Mouse (Mus musculus) frontal cortex, postnatal 25 days (tissue): ENCODE measurements around the gene Hexim2.

Experiments used
- DNase-seq, 2 experiments: peaks; one replicate each; pipeline ENCODE4 v3.0.0; 2022; ENCODE audit warnings: low spot score in 2 of 2

Gene Hexim2

GRCm38 (mm10) chr11:103172392-103173040 lies 40.3 kb downstream of the Hexim2 start:
- no peak for DNase-seq

- no peak for DNase-seq
Measured at GRCm38 (mm10) chr11:103173041-103173770, 41.0 kb downstream of the Hexim2 start.

GRCm38 (mm10) chr11:103173771-103174344 lies 41.6 kb downstream of the Hexim2 start:
- no peak for DNase-seq

DNA sequence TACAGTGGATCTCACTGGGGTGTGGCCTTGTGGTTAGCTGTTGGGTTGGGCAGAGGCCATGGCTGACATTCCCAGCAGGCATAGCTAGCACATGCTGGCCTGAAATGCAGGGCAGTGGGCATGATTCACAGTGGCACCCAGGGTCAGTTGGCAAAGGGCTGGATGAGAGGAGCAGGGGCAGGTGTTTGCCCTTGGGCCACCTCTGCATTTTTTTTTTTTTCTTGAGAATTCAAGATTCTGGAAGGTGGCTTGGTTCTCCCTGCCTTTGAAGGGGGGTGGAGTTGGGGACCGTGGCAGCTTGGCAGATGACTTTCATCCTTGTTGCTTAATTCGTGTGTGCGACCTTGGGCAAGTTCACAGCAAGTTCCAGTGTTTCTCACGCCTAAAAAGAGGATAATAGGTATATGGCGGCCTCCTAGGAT lies 42.2 kb downstream of the Hexim2 start:
- no peak for DNase-seq

DNA sequence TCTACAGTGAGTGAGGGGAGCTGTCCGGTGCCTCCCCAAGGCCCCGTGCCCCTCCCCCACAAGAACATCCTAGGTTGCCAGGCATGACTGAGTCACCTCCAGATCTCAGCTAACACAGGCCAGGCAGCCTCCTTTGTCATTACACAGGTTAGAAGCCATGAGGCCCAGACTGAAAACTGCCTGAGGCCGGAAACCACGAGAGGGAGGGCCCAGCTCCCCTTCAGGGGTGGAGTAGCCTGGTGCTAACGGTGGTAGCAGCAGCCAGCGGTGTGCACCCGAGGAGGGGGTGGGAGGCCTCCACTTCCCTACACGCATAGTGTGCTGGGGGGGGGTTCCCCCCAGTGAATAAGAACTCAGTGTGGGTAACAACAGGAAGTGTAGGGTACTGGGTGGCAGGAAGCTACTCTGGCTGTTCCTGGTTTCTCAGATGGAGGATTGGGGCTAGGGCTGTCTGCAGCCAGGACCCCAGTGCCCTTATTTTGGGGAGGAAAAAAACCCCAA lies 42.7 kb downstream of the Hexim2 start:
- DNase-seq, result no peak

- no peak for DNase-seq
Measured at GRCm38 (mm10) chr11:103175688-103176442, 43.6 kb downstream of the Hexim2 start.

DNA sequence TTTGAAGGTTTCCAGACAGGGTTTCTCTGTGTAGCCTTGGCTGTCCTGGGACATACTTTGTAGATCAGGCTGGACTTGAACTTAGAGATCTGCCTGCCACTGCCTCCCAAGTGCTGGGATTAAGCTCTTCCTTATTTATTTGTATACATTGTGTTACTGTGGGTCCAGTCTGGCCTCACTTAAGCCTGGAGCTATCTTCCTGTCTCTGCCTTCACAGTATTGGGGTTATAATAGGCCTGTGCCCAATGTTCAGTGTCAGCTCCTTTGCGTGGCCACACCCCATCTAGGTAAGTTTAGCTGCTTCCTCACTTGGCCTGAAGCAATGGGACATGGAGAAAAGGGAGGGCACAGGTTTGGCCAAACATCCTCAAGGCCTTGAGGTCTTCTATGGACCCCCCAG lies 44.3 kb downstream of the Hexim2 start:
- no peak for DNase-seq

- no peak for DNase-seq
Measured at GRCm38 (mm10) chr11:103177216-103177615, 45.0 kb downstream of the Hexim2 start.

- DNase-seq, result no peak
Measured at GRCm38 (mm10) chr11:103177815-103178485, 45.7 kb downstream of the Hexim2 start.

GRCm38 (mm10) chr11:103178748-103179147 lies 46.5 kb downstream of the Hexim2 start:
- no peak for DNase-seq

DNA sequence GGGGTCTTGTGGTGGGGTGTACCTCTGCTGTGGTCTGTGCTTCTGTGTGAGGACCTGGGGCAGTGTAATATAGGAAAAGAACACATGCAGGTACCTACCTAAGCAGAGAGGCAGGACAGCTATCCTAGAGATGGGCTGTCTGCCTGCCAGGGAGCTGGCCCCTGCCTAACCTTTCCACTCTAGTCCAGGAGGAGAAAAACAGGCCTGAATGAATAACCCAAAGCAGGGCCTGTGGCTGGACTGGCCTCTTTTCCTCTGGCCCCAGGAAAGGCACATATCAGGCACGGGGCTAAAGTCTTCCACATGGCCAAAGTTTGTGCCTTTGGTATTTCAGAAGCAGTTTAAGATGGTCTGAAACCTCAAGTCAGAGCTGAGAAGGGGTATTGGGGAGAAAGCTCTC lies 48.2 kb downstream of the Hexim2 start:
- DNase-seq, result no peak

DNA sequence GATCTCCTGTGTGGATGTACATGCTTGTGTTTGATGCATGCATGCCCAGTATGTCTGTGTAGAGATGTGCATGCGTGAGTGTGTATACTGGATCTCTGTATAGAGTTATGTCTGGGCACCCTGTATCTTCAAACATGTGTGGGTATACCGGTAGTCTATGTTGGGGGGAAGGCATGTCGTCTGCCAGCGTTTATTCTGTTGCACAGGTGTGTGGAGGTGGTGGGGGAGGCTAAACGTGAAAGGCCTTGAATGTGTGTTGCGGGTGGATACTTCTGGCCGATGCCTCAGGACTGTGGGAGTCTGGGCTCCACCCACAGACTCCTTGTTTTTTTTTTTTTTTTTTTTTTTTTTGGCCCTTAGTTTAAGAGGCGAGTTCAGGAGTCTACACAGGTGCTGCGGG lies 49.1 kb downstream of the Hexim2 start:
- DNase-seq, result no peak

DNA sequence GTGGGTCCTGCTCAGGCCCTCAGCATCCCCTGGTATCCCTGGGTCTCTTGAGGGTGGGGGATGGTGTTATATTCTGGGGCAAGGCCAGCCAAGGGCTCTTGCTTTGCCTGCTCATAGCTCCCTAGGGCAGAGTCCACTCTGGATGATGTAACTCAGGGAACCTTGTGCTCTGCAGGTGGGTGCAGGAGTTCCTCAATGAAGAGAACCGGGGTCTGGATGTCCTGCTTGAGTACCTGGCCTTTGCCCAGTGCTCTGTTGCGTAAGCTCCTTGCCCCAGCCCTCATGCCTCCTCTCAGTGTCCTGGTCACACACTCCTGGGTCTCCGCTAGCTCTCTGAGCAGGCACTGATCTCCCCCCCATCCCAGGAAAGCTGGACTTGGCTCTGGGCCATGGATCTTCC lies 49.7 kb downstream of the Hexim2 start:
- DNase-seq, result no peak

GRCm38 (mm10) chr11:103184891-103185290 lies 52.7 kb downstream of the Hexim2 start:
- DNase-seq, result no peak
